Mouse (Mus musculus) small intestine, adult 2 months (tissue): ENCODE data around the gene Rnft2.

ENCODE experiments used
- CTCF ChIP-seq: fragments of 200-500 bp; IDR thresholded peaks from 2 replicates; pipeline ENCODE4 v1.5.1; 2012; ENCODE audit warnings: low read depth, mild to moderate bottlenecking, control low read depth, inconsistent platforms, low read length, moderate library complexity, mixed read lengths; ENCODE audit not compliant: insufficient replicate concordance, insufficient read length; ENCODE audit errors: extremely low read depth
- POLR2A ChIP-seq: fragments of 200-500 bp; IDR thresholded peaks from 2 replicates; pipeline ENCODE4 v1.6.1; 2012; ENCODE audit warnings: low read depth, mild to moderate bottlenecking, control low read depth, inconsistent platforms, low read length, moderate library complexity

- no peak for TF ChIP-seq CTCF
- TF ChIP-seq POLR2A = no peak
These were observed 73.9 kb downstream of the Rnft2 start for GRCm38 (mm10) chr5:118170888-118171529.
